Mouse (Mus musculus): ENCODE data around the gene Tacr2. TPM values are rescaled to one million over a fixed set of nuclear protein-coding genes. Genes with fewer than 3 reads are reported as not detected.
A peak's percentile ranks its signal among the peaks of the same experiment; 100 is the strongest.

The Tacr2 gene
- polyA plus RNA-seq, 1 experiment from 2014 or later: not detected

- Histone ChIP-seq H3K4me3 (ENCODE audit: low read depth, low read length) (no peak overlapping the region), H3K27me3 (ENCODE audit: control insufficient read depth, insufficient read depth, low read length) (no peaks in the 10 kb centered on the region), H3K36me3 (ENCODE audit: control insufficient read depth, insufficient read depth, low read length) (no peaks in the 10 kb centered on the region), H3K9me3 (ENCODE audit: control insufficient read depth, low read length) (no peaks in the 10 kb centered on the region), H3K4me1 (replicated peaks; ENCODE audit: control insufficient read depth, insufficient read depth, low read length) (no peaks in the 10 kb centered on the region), H3K27ac (ENCODE audit: low read depth, low read length) (no peak overlapping the region), H3K9ac (ENCODE audit: low read depth, low read length) (no peak overlapping the region), H3K4me2 (replicated peaks; ENCODE audit: low read depth, low read length) (no peak overlapping the region; the same call in 1 of the 2 replicates)
- DNase-seq (ENCODE audit: low spot score) (peak; percentile 13), ATAC-seq (ENCODE audit: low FRiP score) (no peak)
- WGBS: 71% methylated on average over 22 of the region's 26 CpGs
These were observed 44.0 kb downstream of the Tacr2 start for GRCm38 (mm10) chr10:62296086-62296872.

GRCm38 (mm10) chr10:62300006-62300827 lies 48.0 kb downstream of the Tacr2 start:
- no peak overlapping the region for H3K9ac ChIP-seq (ENCODE audit: low read depth, low read length)
- no peak overlapping the region for H3K4me2 ChIP-seq (replicated peaks; ENCODE audit: low read depth, low read length)
- DNase-seq (ENCODE audit: low spot score) (no peak), ATAC-seq (ENCODE audit: low FRiP score) (no peak)
- H3K36me3 ChIP-seq (ENCODE audit: control insufficient read depth, insufficient read depth, low read length): no peaks in the 10 kb centered on the region
- no peaks in the 10 kb centered on the region for H3K4me1 ChIP-seq (replicated peaks; ENCODE audit: control insufficient read depth, insufficient read depth, low read length)
- H3K27me3 ChIP-seq (ENCODE audit: control insufficient read depth, insufficient read depth, low read length): no peaks in the 10 kb centered on the region
- H3K9me3 ChIP-seq (ENCODE audit: control insufficient read depth, low read length): no peaks in the 10 kb centered on the region
- WGBS: 89% methylated on average over 23 of the region's 23 CpGs
- H3K4me3 ChIP-seq (ENCODE audit: low read depth, low read length): no peak overlapping the region
- H3K27ac ChIP-seq (ENCODE audit: low read depth, low read length): no peak overlapping the region

GRCm38 (mm10) chr10:62305090-62305489 lies 52.9 kb downstream of the Tacr2 start:
- no peaks in the 10 kb centered on the region for H3K27me3 ChIP-seq (ENCODE audit: control insufficient read depth, insufficient read depth, low read length)

GRCm38 (mm10) chr10:62306483-62306882 lies 54.2 kb downstream of the Tacr2 start:
- Histone ChIP-seq H3K9me3 (ENCODE audit: control insufficient read depth, low read length) (no peaks in the 10 kb centered on the region), H3K27me3 (ENCODE audit: control insufficient read depth, insufficient read depth, low read length) (no peaks in the 10 kb centered on the region), H3K27ac (ENCODE audit: low read depth, low read length) (no peak overlapping the region), H3K4me2 (replicated peaks; ENCODE audit: low read depth, low read length) (no peak overlapping the region), H3K9ac (ENCODE audit: low read depth, low read length) (no peak overlapping the region), H3K4me3 (ENCODE audit: low read depth, low read length) (no peak overlapping the region), H3K4me1 (replicated peaks; ENCODE audit: control insufficient read depth, insufficient read depth, low read length) (no peaks in the 10 kb centered on the region), H3K36me3 (ENCODE audit: control insufficient read depth, insufficient read depth, low read length) (no peaks in the 10 kb centered on the region)
- DNase-seq (ENCODE audit: low spot score) (no peak), ATAC-seq (ENCODE audit: low FRiP score) (no peak)
- 61% methylated on average over 3 of the region's 3 CpGs for WGBS

More at GRCm38 (mm10) chr10:62305090-62305489, 52.9 kb downstream of the Tacr2 start:
- Histone ChIP-seq H3K4me1 (replicated peaks; ENCODE audit: control insufficient read depth, insufficient read depth, low read length) (no peaks in the 10 kb centered on the region), H3K4me3 (ENCODE audit: low read depth, low read length) (no peak overlapping the region), H3K36me3 (ENCODE audit: control insufficient read depth, insufficient read depth, low read length) (no peaks in the 10 kb centered on the region), H3K27ac (ENCODE audit: low read depth, low read length) (no peak overlapping the region), H3K9me3 (ENCODE audit: control insufficient read depth, low read length) (no peaks in the 10 kb centered on the region), H3K4me2 (replicated peaks; ENCODE audit: low read depth, low read length) (no peak overlapping the region), H3K9ac (ENCODE audit: low read depth, low read length) (no peak overlapping the region)
- ATAC-seq (ENCODE audit: low FRiP score): no peak
- no peak for DNase-seq (ENCODE audit: low spot score)
- 89% methylated on average over 6 of the region's 6 CpGs for WGBS

GRCm38 (mm10) chr10:62308896-62309491 lies 56.8 kb downstream of the Tacr2 start:
- WGBS: 79% methylated on average over 11 of the region's 11 CpGs
- no peak overlapping the region for H3K27ac ChIP-seq (ENCODE audit: low read depth, low read length)
- no peak overlapping the region for H3K4me2 ChIP-seq (replicated peaks; ENCODE audit: low read depth, low read length)
- H3K9ac ChIP-seq (ENCODE audit: low read depth, low read length): no peak overlapping the region
- DNase-seq (ENCODE audit: low spot score) (no peak), ATAC-seq (ENCODE audit: low FRiP score) (no peak)
- H3K27me3 ChIP-seq (ENCODE audit: control insufficient read depth, insufficient read depth, low read length): no peaks in the 10 kb centered on the region
- H3K9me3 ChIP-seq (ENCODE audit: control insufficient read depth, low read length): no peaks in the 10 kb centered on the region
- H3K4me1 ChIP-seq (replicated peaks; ENCODE audit: control insufficient read depth, insufficient read depth, low read length): no peaks in the 10 kb centered on the region; the same call in 1 of the 2 replicates
- no peak overlapping the region for H3K4me3 ChIP-seq (ENCODE audit: low read depth, low read length)
- no peaks in the 10 kb centered on the region for H3K36me3 ChIP-seq (ENCODE audit: control insufficient read depth, insufficient read depth, low read length)

GRCm38 (mm10) chr10:62309593-62309992 lies 57.4 kb downstream of the Tacr2 start:
- no peak for ATAC-seq (ENCODE audit: low FRiP score)
- no peak overlapping the region for H3K4me3 ChIP-seq (ENCODE audit: low read depth, low read length)
- no peak overlapping the region for H3K4me2 ChIP-seq (replicated peaks; ENCODE audit: low read depth, low read length)
- H3K36me3 ChIP-seq (ENCODE audit: control insufficient read depth, insufficient read depth, low read length): no peaks in the 10 kb centered on the region
- no peak for DNase-seq (ENCODE audit: low spot score)
- no peaks in the 10 kb centered on the region for H3K9me3 ChIP-seq (ENCODE audit: control insufficient read depth, low read length)
- no peaks in the 10 kb centered on the region for H3K27me3 ChIP-seq (ENCODE audit: control insufficient read depth, insufficient read depth, low read length)
- no peaks in the 10 kb centered on the region; the same call in 1 of the 2 replicates for H3K4me1 ChIP-seq (replicated peaks; ENCODE audit: control insufficient read depth, insufficient read depth, low read length)
- no peak overlapping the region for H3K27ac ChIP-seq (ENCODE audit: low read depth, low read length)
- H3K9ac ChIP-seq (ENCODE audit: low read depth, low read length): no peak overlapping the region
- WGBS: 88% methylated on average over 5 of the region's 5 CpGs

GRCm38 (mm10) chr10:62310259-62311039 lies 58.2 kb downstream of the Tacr2 start:
- Histone ChIP-seq H3K27me3 (ENCODE audit: control insufficient read depth, insufficient read depth, low read length) (no peaks in the 10 kb centered on the region), H3K9me3 (ENCODE audit: control insufficient read depth, low read length) (no peaks in the 10 kb centered on the region), H3K27ac (ENCODE audit: low read depth, low read length) (no peak overlapping the region), H3K9ac (ENCODE audit: low read depth, low read length) (no peak overlapping the region), H3K4me1 (replicated peaks; ENCODE audit: control insufficient read depth, insufficient read depth, low read length) (no peaks in the 10 kb centered on the region; the same call in 1 of the 2 replicates), H3K4me3 (ENCODE audit: low read depth, low read length) (no peak overlapping the region), H3K36me3 (ENCODE audit: control insufficient read depth, insufficient read depth, low read length) (no peaks in the 10 kb centered on the region), H3K4me2 (replicated peaks; ENCODE audit: low read depth, low read length) (no peak overlapping the region)
- WGBS: 87% methylated on average over 10 of the region's 10 CpGs
- ATAC-seq (ENCODE audit: low FRiP score) (no peak), DNase-seq (ENCODE audit: low spot score) (no peak)

GRCm38 (mm10) chr10:62311464-62311863 lies 59.2 kb downstream of the Tacr2 start:
- 58% methylated on average over 6 of the region's 6 CpGs for WGBS
- no peak overlapping the region for H3K9ac ChIP-seq (ENCODE audit: low read depth, low read length)
- no peaks in the 10 kb centered on the region for H3K9me3 ChIP-seq (ENCODE audit: control insufficient read depth, low read length)
- H3K36me3 ChIP-seq (ENCODE audit: control insufficient read depth, insufficient read depth, low read length): no peaks in the 10 kb centered on the region
- ATAC-seq (ENCODE audit: low FRiP score) (no peak), DNase-seq (ENCODE audit: low spot score) (no peak)
- H3K4me2 ChIP-seq (replicated peaks; ENCODE audit: low read depth, low read length): no peak overlapping the region
- H3K27ac ChIP-seq (ENCODE audit: low read depth, low read length): no peak overlapping the region
- no peaks in the 10 kb centered on the region; the same call in 1 of the 2 replicates for H3K4me1 ChIP-seq (replicated peaks; ENCODE audit: control insufficient read depth, insufficient read depth, low read length)
- no peaks in the 10 kb centered on the region for H3K27me3 ChIP-seq (ENCODE audit: control insufficient read depth, insufficient read depth, low read length)
- no peak overlapping the region for H3K4me3 ChIP-seq (ENCODE audit: low read depth, low read length)

Measured in hindbrain, embryonic 11.5 days (tissue).